ENCODE assay signal across 9 mouse cellular contexts in the genomic region with DNA sequence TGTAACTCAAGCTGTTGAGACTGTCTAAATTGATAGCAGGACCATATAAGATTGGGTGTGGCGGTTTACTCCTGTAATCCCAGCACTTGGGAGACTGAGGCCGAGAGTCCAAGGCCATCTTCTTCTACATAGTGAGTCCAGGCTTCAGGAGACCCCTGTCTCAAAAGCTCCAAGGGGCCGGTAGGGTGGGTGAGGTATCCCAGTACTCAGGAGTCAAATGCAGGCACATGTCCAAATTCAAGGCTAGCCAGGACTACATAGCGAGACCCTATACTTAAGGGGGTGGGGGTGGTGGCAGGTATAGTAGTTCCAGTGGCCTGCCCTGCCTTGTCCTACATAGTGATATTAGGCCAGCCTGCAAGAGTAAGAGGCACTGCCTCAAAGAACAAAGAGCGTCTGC. TPM values are rescaled to one million over a fixed set of nuclear protein-coding genes. Genes with fewer than 3 reads are reported as not detected.
DNase-seq lines count a peak whose midpoint lies in the region; ATAC-seq lines count a peak whose summit lies in the region.
"Had no signal": no experiment of that assay in that cellular context is flagged by ENCODE, and none has a peak within 500 bp of the region (broad histone marks: within the 10 kb centered on the region; RNA-seq: fewer than 3 reads in every experiment).

No protein-coding gene starts in this region.

- H3K4me2 ChIP-seq in kidney, embryonic 15.5 days, result peak overlapping the region; percentile 66
- H3K4me2 ChIP-seq in hindbrain, embryonic 13.5 days, result peak overlapping the region; percentile 68
- H3K4me2 ChIP-seq in midbrain, embryonic 13.5 days (replicated peaks), result peak overlapping the region; percentile 68

- no peaks in the 10 kb centered on the region for H3K27me3 ChIP-seq in kidney, embryonic 15.5 days
- H3K27me3 ChIP-seq in embryonic facial prominence, embryonic 10.5 days (replicated peaks; ENCODE audit: low read depth, poor library complexity, severe bottlenecking), result no peaks in the 10 kb centered on the region
- H3K27me3 ChIP-seq in hindbrain, embryonic 13.5 days, result no peaks in the 10 kb centered on the region
- no peaks in the 10 kb centered on the region for H3K27me3 ChIP-seq in midbrain, embryonic 13.5 days

- H3K4me3 ChIP-seq in kidney, embryonic 15.5 days (replicated peaks), result peak overlapping the region; percentile 97
- H3K4me3 ChIP-seq in embryonic facial prominence, embryonic 10.5 days, result peak overlapping the region; percentile 82
- H3K4me3 ChIP-seq in hindbrain, embryonic 13.5 days, result peak overlapping the region; percentile 96
- H3K4me3 ChIP-seq in midbrain, embryonic 13.5 days (replicated peaks), result peak overlapping the region; percentile 99

- no peak for DNase-seq in kidney, postnatal 25 days
- DNase-seq in embryonic facial prominence, embryonic 10.5 days (ENCODE audit: low spot score), result no peak
- DNase-seq in T-cell, adult 2 months (ENCODE audit: low spot score), result no peak
- no peak for DNase-seq in frontal cortex, postnatal 10 days (ENCODE audit: low spot score in 2 of 2)
- no peak for DNase-seq in layer of hippocampus, postnatal 25 days (ENCODE audit: extremely low spot score in 1 of 2, low spot score in 1 of 2)
- DNase-seq: layer of hippocampus, postnatal 36 days had no signal

- no peak overlapping the region for H3K27ac ChIP-seq in kidney, embryonic 15.5 days
- H3K27ac ChIP-seq in embryonic facial prominence, embryonic 10.5 days (replicated peaks), result no peak overlapping the region
- H3K27ac ChIP-seq in hindbrain, embryonic 13.5 days, result no peak overlapping the region
- H3K27ac ChIP-seq in midbrain, embryonic 13.5 days, result no peak overlapping the region

- no peak for ATAC-seq in kidney, embryonic 15.5 days (replicated peaks; ENCODE audit: low FRiP score)
- ATAC-seq in hindbrain, embryonic 13.5 days (ENCODE audit: low FRiP score), result no peak
- ATAC-seq in midbrain, embryonic 13.5 days, result no peak

- 92% methylated on average over 5 of the region's 5 CpGs for WGBS in kidney, embryonic 15.5 days
- WGBS in embryonic facial prominence, embryonic 10.5 days, result 90% methylated on average over 5 of the region's 5 CpGs
- 92% methylated on average over 5 of the region's 5 CpGs for WGBS in hindbrain, embryonic 13.5 days
- WGBS in midbrain, embryonic 13.5 days, result 93% methylated on average over 5 of the region's 5 CpGs

- H3K36me3 ChIP-seq in kidney, embryonic 15.5 days, result peaks cover 35% of the 10 kb centered on the region
- H3K36me3 ChIP-seq in embryonic facial prominence, embryonic 10.5 days (replicated peaks), result peaks cover 43% of the 10 kb centered on the region
- H3K36me3 ChIP-seq in hindbrain, embryonic 13.5 days, result peaks cover 32% of the 10 kb centered on the region
- peaks cover 30% of the 10 kb centered on the region for H3K36me3 ChIP-seq in midbrain, embryonic 13.5 days

- H3K9ac ChIP-seq in kidney, embryonic 15.5 days, result peak overlapping the region; percentile 71
- peak overlapping the region; percentile 97; the same call in 1 of the 2 replicates for H3K9ac ChIP-seq in hindbrain, embryonic 13.5 days
- peak overlapping the region; percentile 89 for H3K9ac ChIP-seq in midbrain, embryonic 13.5 days (replicated peaks)

- peaks cover 28% of the 10 kb centered on the region for H3K4me1 ChIP-seq in kidney, embryonic 15.5 days
- peaks cover 23% of the 10 kb centered on the region for H3K4me1 ChIP-seq in embryonic facial prominence, embryonic 10.5 days
- H3K4me1 ChIP-seq in hindbrain, embryonic 13.5 days (replicated peaks), result peaks cover 35% of the 10 kb centered on the region
- H3K4me1 ChIP-seq in midbrain, embryonic 13.5 days (replicated peaks), result peaks cover 39% of the 10 kb centered on the region

- no peaks in the 10 kb centered on the region for H3K9me3 ChIP-seq in kidney, embryonic 15.5 days (replicated peaks)
- no peaks in the 10 kb centered on the region for H3K9me3 ChIP-seq in embryonic facial prominence, embryonic 10.5 days
- no peaks in the 10 kb centered on the region for H3K9me3 ChIP-seq in hindbrain, embryonic 13.5 days
- no peaks in the 10 kb centered on the region for H3K9me3 ChIP-seq in midbrain, embryonic 13.5 days

RNA-seq across cellular contexts. Expression of a gene that starts 1.3 kb away (rescaled TPM):
- 85.4 and 89.5 TPM in 2 replicates for polyA plus RNA-seq in kidney, embryonic 15.5 days (2015; fragmentation: Nextera tagmentation; extraction: Ambion mirVana)
- polyA plus RNA-seq in embryonic facial prominence, embryonic 10.5 days (2016; fragmentation: Nextera tagmentation; extraction: Ambion mirVana), result 71.2 and 72.9 TPM in 2 replicates
- 97.0 and 106 TPM in 2 replicates for polyA plus RNA-seq in hindbrain, embryonic 13.5 days (2015; fragmentation: Nextera tagmentation; extraction: Ambion mirVana)
- 96.2 and 101 TPM in 2 replicates for polyA plus RNA-seq in midbrain, embryonic 13.5 days (2015; fragmentation: Nextera tagmentation; extraction: Ambion mirVana)
- total RNA-seq in layer of hippocampus, postnatal 25 days (2021), result 10 to 100 TPM; 84.9 to 93.9 TPM

RNA-seq across cellular contexts. Expression of a gene that starts 1.9 kb away (rescaled TPM):
- 75.9 and 77.8 TPM in 2 replicates for polyA plus RNA-seq in kidney, embryonic 15.5 days (2015; fragmentation: Nextera tagmentation; extraction: Ambion mirVana)
- polyA plus RNA-seq in embryonic facial prominence, embryonic 10.5 days (2016; fragmentation: Nextera tagmentation; extraction: Ambion mirVana), result 107 and 108 TPM in 2 replicates
- polyA plus RNA-seq in hindbrain, embryonic 13.5 days (2015; fragmentation: Nextera tagmentation; extraction: Ambion mirVana), result 92.0 and 96.2 TPM in 2 replicates
- 101 and 105 TPM in 2 replicates for polyA plus RNA-seq in midbrain, embryonic 13.5 days (2015; fragmentation: Nextera tagmentation; extraction: Ambion mirVana)
- total RNA-seq in layer of hippocampus, postnatal 25 days (2021), result 10 to 100 TPM; 64.5 to 74.1 TPM

RNA-seq across cellular contexts. Expression of a gene that starts 12.9 kb away (rescaled TPM):
- 28.6 and 31.5 TPM in 2 replicates for polyA plus RNA-seq in kidney, embryonic 15.5 days (2015; fragmentation: Nextera tagmentation; extraction: Ambion mirVana)
- polyA plus RNA-seq in embryonic facial prominence, embryonic 10.5 days (2016; fragmentation: Nextera tagmentation; extraction: Ambion mirVana), result 40.0 and 40.4 TPM in 2 replicates
- 31.2 and 34.2 TPM in 2 replicates for polyA plus RNA-seq in hindbrain, embryonic 13.5 days (2015; fragmentation: Nextera tagmentation; extraction: Ambion mirVana)
- 33.8 and 36.9 TPM in 2 replicates for polyA plus RNA-seq in midbrain, embryonic 13.5 days (2015; fragmentation: Nextera tagmentation; extraction: Ambion mirVana)
- 10 to 100 TPM; 27.1 to 33.4 TPM for total RNA-seq in layer of hippocampus, postnatal 25 days (2021)

RNA-seq across cellular contexts. Expression of a gene that starts 41.0 kb away (rescaled TPM):
- polyA plus RNA-seq in kidney, embryonic 15.5 days (2015; fragmentation: Nextera tagmentation; extraction: Ambion mirVana), result 64.3 and 70.2 TPM in 2 replicates
- polyA plus RNA-seq in embryonic facial prominence, embryonic 10.5 days (2016; fragmentation: Nextera tagmentation; extraction: Ambion mirVana), result 85.3 and 92.0 TPM in 2 replicates
- 37.4 and 38.3 TPM in 2 replicates for polyA plus RNA-seq in hindbrain, embryonic 13.5 days (2015; fragmentation: Nextera tagmentation; extraction: Ambion mirVana)
- 39.3 and 40.3 TPM in 2 replicates for polyA plus RNA-seq in midbrain, embryonic 13.5 days (2015; fragmentation: Nextera tagmentation; extraction: Ambion mirVana)
- 10 to 100 TPM; 29.9 to 32.8 TPM for total RNA-seq in layer of hippocampus, postnatal 25 days (2021)

RNA-seq across cellular contexts. Expression of a gene that starts 41.1 kb away (rescaled TPM):
- 303 and 306 TPM in 2 replicates for polyA plus RNA-seq in kidney, embryonic 15.5 days (2015; fragmentation: Nextera tagmentation; extraction: Ambion mirVana)
- polyA plus RNA-seq in embryonic facial prominence, embryonic 10.5 days (2016; fragmentation: Nextera tagmentation; extraction: Ambion mirVana), result 419 and 430 TPM in 2 replicates
- 339 and 341 TPM in 2 replicates for polyA plus RNA-seq in hindbrain, embryonic 13.5 days (2015; fragmentation: Nextera tagmentation; extraction: Ambion mirVana)
- polyA plus RNA-seq in midbrain, embryonic 13.5 days (2015; fragmentation: Nextera tagmentation; extraction: Ambion mirVana), result 324 and 341 TPM in 2 replicates
- total RNA-seq in layer of hippocampus, postnatal 25 days (2021), result 100 to 1,000 TPM; 148 to 174 TPM
